Comparison of ENCODE assay signal across 8 mouse cellular contexts in the genomic region with DNA sequence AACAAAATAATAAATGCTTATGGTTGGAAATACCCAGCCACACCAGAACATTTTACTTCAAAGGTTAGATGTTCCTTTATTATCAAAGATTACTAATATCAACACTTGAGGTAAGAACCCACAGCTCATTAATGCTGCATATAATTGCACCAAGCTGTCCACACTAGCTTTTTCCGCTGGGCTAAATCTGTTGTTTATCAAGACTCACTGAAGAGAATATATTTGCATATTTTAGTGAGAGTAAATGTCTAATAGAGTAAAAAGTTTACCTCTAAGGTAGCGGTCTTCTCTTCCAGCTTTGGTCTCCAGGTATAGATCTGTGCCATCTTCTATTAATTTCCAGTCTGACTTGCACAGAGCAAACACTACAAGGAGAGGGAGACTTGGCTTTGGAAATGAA.
"Had no signal": no experiment of that assay in that cellular context is flagged by ENCODE, and none has a peak within 500 bp of the region (broad histone marks: within the 10 kb centered on the region; RNA-seq: fewer than 3 reads in every experiment).

No protein-coding gene starts in this region.

- ATAC-seq: midbrain, embryonic 13.5 days had no signal

- H3K9ac ChIP-seq: limb, embryonic 13.5 days; liver, embryonic 14.5 days; midbrain, embryonic 13.5 days had no signal

- H3K4me3 ChIP-seq: limb, embryonic 13.5 days; midbrain, embryonic 13.5 days had no signal

- H3K4me2 ChIP-seq: limb, embryonic 13.5 days; midbrain, embryonic 13.5 days had no signal

- DNase-seq: kidney, adult 11 months; kidney, adult 9 months; thymus, postnatal 14 days had no signal

- H3K27me3 ChIP-seq: limb, embryonic 13.5 days had no signal

- H3K36me3 ChIP-seq: limb, embryonic 13.5 days; midbrain, embryonic 13.5 days had no signal

- H3K4me1 ChIP-seq: limb, embryonic 13.5 days had no signal

- H3K27ac ChIP-seq: kidney, postnatal 0 days; limb, embryonic 13.5 days; liver, embryonic 14.5 days; midbrain, embryonic 13.5 days; stomach, postnatal 0 days had no signal

- H3K9me3 ChIP-seq: limb, embryonic 13.5 days; midbrain, embryonic 13.5 days had no signal
